8 mouse cellular contexts compared by ENCODE assay signal in genomic region chr9:37430582-37430981, GRCm38 (mm10). TPM values are rescaled to one million over a fixed set of nuclear protein-coding genes. Genes with fewer than 3 reads are reported as not detected.
DNase-seq lines count a peak whose midpoint lies in the region; ATAC-seq lines count a peak whose summit lies in the region.

No protein-coding gene starts in this region.

- peaks cover 78% of the 10 kb centered on the region for H3K27me3 ChIP-seq in midbrain, embryonic 15.5 days (replicated peaks)

- peak overlapping the region; percentile 23 for H3K4me3 ChIP-seq in midbrain, embryonic 15.5 days

- no peaks in the 10 kb centered on the region for H3K36me3 ChIP-seq in midbrain, embryonic 15.5 days (replicated peaks)

- H3K9ac ChIP-seq in midbrain, embryonic 15.5 days, result no peak overlapping the region

- H3K9me3 ChIP-seq in midbrain, embryonic 15.5 days, result no peaks in the 10 kb centered on the region

- DNase-seq in urinary bladder, adult 18-20 months (ENCODE audit: low spot score in 2 of 2), result peak; percentile 62 to 78
- DNase-seq in urinary bladder, postnatal 10 days (ENCODE audit: low spot score), result no peak
- DNase-seq in embryo, embryonic 9.5 days (ENCODE audit: extremely low spot score), result peak; percentile 77
- DNase-seq in heart, adult 11 months, result peak; percentile 96
- DNase-seq in kidney, adult 11 months, result peak; percentile 77
- peak; percentile 93 for DNase-seq in left cerebral cortex, postnatal 4 days
- DNase-seq in spleen, adult 18-20 months, result peak; percentile 55 to 77

- WGBS in midbrain, embryonic 15.5 days, result 2% methylated on average over 12 of the region's 12 CpGs

- peak overlapping the region; percentile 48 for H3K4me2 ChIP-seq in midbrain, embryonic 15.5 days

- peak; percentile 85 for ATAC-seq in midbrain, embryonic 15.5 days (replicated peaks)

- H3K4me1 ChIP-seq in midbrain, embryonic 15.5 days, result peaks cover 28% of the 10 kb centered on the region

- intact Hi-C loops in left cerebral cortex, postnatal 4 days (cut with DNase I), result loop anchor here (5.0 to 10.0 kb wide), 2 partner anchors 117 to 504 kb away; no protein-coding TSS in a partner anchor

- H3K27ac ChIP-seq in midbrain, embryonic 15.5 days, result no peak overlapping the region

RNA-seq across cellular contexts. Expression of gene Robo3, which starts 2.5 kb away (rescaled TPM):
- total RNA-seq in left cerebral cortex, postnatal 4 days (2021), result 1 to 10 TPM; 6.1 to 6.6 TPM
- 4.8 and 10.0 TPM in 2 replicates for polyA plus RNA-seq in midbrain, embryonic 15.5 days (2015; fragmentation: Nextera tagmentation; extraction: Ambion mirVana)

RNA-seq across cellular contexts. Expression of gene Robo4, which starts 28.9 kb away (rescaled TPM):
- 1 to 10 TPM; 6.5 to 7.4 TPM for total RNA-seq in left cerebral cortex, postnatal 4 days (2021)
- polyA plus RNA-seq in midbrain, embryonic 15.5 days (2015; fragmentation: Nextera tagmentation; extraction: Ambion mirVana), result 5.2 and 6.2 TPM in 2 replicates

RNA-seq across cellular contexts. Expression of gene Msantd2, which starts 58.5 kb away (rescaled TPM):
- 10 to 100 TPM; 45.4 to 56.0 TPM for total RNA-seq in left cerebral cortex, postnatal 4 days (2021)
- 31.9 and 33.8 TPM in 2 replicates for polyA plus RNA-seq in midbrain, embryonic 15.5 days (2015; fragmentation: Nextera tagmentation; extraction: Ambion mirVana)
